In genomic region chr16:90221441-90222070, GRCm38 (mm10) we compare ENCODE assay signal across 8 mouse cellular contexts. TPM values are rescaled to one million over a fixed set of nuclear protein-coding genes. Genes with fewer than 3 reads are reported as not detected.
DNase-seq lines count a peak whose midpoint lies in the region; ATAC-seq and TF ChIP-seq lines count a peak whose summit lies in the region.

No protein-coding gene starts in this region.

- TF ChIP-seq POLR2A in testis, adult 2 months (IDR thresholded peaks at IDR 0.05; ENCODE audit: control insufficient read depth, low read depth, low read length): no peak

- DNase-seq in adrenal gland, adult (ENCODE audit: inconsistent age in 2 of 2, low spot score in 1 of 2): peak; percentile 37 to 75
- DNase-seq in adrenal gland, adult 18-20 months (ENCODE audit: low spot score in 2 of 2): no peak
- DNase-seq in testis, postnatal 14 days (ENCODE audit: low spot score): no peak
- peak; percentile 40 for DNase-seq in lung, postnatal 0 days (ENCODE audit: low spot score)
- no peak for DNase-seq in spleen, postnatal 10 days (ENCODE audit: low spot score in 2 of 2)
- no peak for DNase-seq in natural killer cell, adult 2 months (ENCODE audit: low spot score in 2 of 2)

- H3K27ac ChIP-seq in testis, adult 2 months (ENCODE audit: control insufficient read depth, insufficient read depth, low read depth, low read length): peak overlapping the region; percentile 98
- H3K27ac ChIP-seq in hindbrain, embryonic 13.5 days: peak overlapping the region; percentile 92
- H3K27ac ChIP-seq in lung, postnatal 0 days (ENCODE audit: low read length): peak overlapping the region; percentile 95

- TF ChIP-seq CTCF in testis, adult 2 months (IDR thresholded peaks at IDR 0.05; ENCODE audit: control insufficient read depth, insufficient read depth, insufficient replicate concordance, low read depth, low read length): no peak
- no peak for TF ChIP-seq CTCF in lung, postnatal 0 days (IDR thresholded peaks at IDR 0.05)

- H3K36me3 ChIP-seq in testis, adult 2 months (ENCODE audit: control insufficient read depth, insufficient read depth, low read length): no peaks in the 10 kb centered on the region
- H3K36me3 ChIP-seq in hindbrain, embryonic 13.5 days: peaks cover 28% of the 10 kb centered on the region
- peaks cover 7% of the 10 kb centered on the region; the same call in 1 of the 2 replicates for H3K36me3 ChIP-seq in lung, postnatal 0 days (ENCODE audit: insufficient read depth, low read length)

- H3K4me2 ChIP-seq in hindbrain, embryonic 13.5 days: peak overlapping the region; percentile 81
- H3K4me2 ChIP-seq in lung, postnatal 0 days (replicated peaks; ENCODE audit: low read depth, low read length): peak overlapping the region; percentile 79

- WGBS in hindbrain, embryonic 13.5 days: 6% methylated on average over 20 of the region's 20 CpGs
- WGBS in lung, postnatal 0 days: under 1% methylated on average over 20 of the region's 20 CpGs

- no peak for TF ChIP-seq EP300 in lung, postnatal 0 days (IDR thresholded peaks at IDR 0.05)

- peak overlapping the region; percentile 89 for H3K9ac ChIP-seq in hindbrain, embryonic 13.5 days
- H3K9ac ChIP-seq in lung, postnatal 0 days (replicated peaks; ENCODE audit: low read depth): peak overlapping the region; percentile 96

- ATAC-seq in hindbrain, embryonic 13.5 days (ENCODE audit: low FRiP score): no peak
- no peak for ATAC-seq in lung, postnatal 0 days

- peaks cover 11% of the 10 kb centered on the region for H3K4me1 ChIP-seq in testis, adult 2 months (ENCODE audit: control insufficient read depth, insufficient read depth, low read length)
- peaks cover 32% of the 10 kb centered on the region for H3K4me1 ChIP-seq in hindbrain, embryonic 13.5 days (replicated peaks)
- peaks cover 5% of the 10 kb centered on the region for H3K4me1 ChIP-seq in lung, postnatal 0 days (ENCODE audit: insufficient read depth, low read depth, low read length)

- no peaks in the 10 kb centered on the region for H3K9me3 ChIP-seq in hindbrain, embryonic 13.5 days
- H3K9me3 ChIP-seq in lung, postnatal 0 days (ENCODE audit: low read length): no peaks in the 10 kb centered on the region

- no peaks in the 10 kb centered on the region for H3K27me3 ChIP-seq in testis, adult 2 months (ENCODE audit: control insufficient read depth, insufficient read depth, low read length)
- no peaks in the 10 kb centered on the region for H3K27me3 ChIP-seq in hindbrain, embryonic 13.5 days
- H3K27me3 ChIP-seq in lung, postnatal 0 days (replicated peaks; ENCODE audit: insufficient read depth, low read length): no peaks in the 10 kb centered on the region

- peak overlapping the region; percentile 94 for H3K4me3 ChIP-seq in testis, adult 2 months (ENCODE audit: control insufficient read depth, low read depth, low read length)
- H3K4me3 ChIP-seq in hindbrain, embryonic 13.5 days: peak overlapping the region; percentile 92
- peak overlapping the region; percentile 96 for H3K4me3 ChIP-seq in lung, postnatal 0 days (ENCODE audit: low read depth, low read length)

RNA-seq across cellular contexts. Expression of gene Sod1, which starts 1.0 kb away (rescaled TPM):
- 1,000 to 10,000 TPM; 1,319 to 1,602 TPM for total RNA-seq in adrenal gland, adult 18-20 months (2021)
- 407 and 434 TPM in 2 replicates for polyA plus RNA-seq in testis, adult 2 months (2012; rRNA removed)
- 902 and 920 TPM in 2 replicates for polyA plus RNA-seq in hindbrain, embryonic 13.5 days (2015; fragmentation: Nextera tagmentation; extraction: Ambion mirVana)
- polyA plus RNA-seq in lung, postnatal 0 days (2015; fragmentation: Nextera tagmentation; extraction: Ambion mirVana): 1,664 and 1,843 TPM in 2 replicates

Comparison
In these comparisons a context has a peak if more than half of its experiments do, and no peak if none do; other contexts are left out.
1. DNase-seq: peak in adrenal gland, adult (2 of 2) and lung, postnatal 0 days (single experiment); none in adrenal gland, adult 18-20 months (0 of 2), testis, postnatal 14 days (single experiment), spleen, postnatal 10 days (0 of 2) and natural killer cell, adult 2 months (0 of 2).
2. Peak in every context shown above with its lines, with median percentiles within 50 percentile points of each other: H3K27ac ChIP-seq and H3K4me3 ChIP-seq.